Mouse (Mus musculus) intestine, embryonic 15.5 days (tissue): ENCODE data around the gene Agap1. TPM values are rescaled to one million over a fixed set of nuclear protein-coding genes. Genes with fewer than 3 reads are reported as not detected.

Experiments
- ATAC-seq: fragments of 200-750 bp; cut with Nextera tagmentation; 2 replicates; pipeline ENCODE4 v1.8.0; 2017; ENCODE audit warnings: moderate TSS enrichment, moderate library complexity
- H3K27ac ChIP-seq: fragments of 300-500 bp; sonication (generic); 2 replicates; pipeline ENCODE4 v1.5.1; 2015; ENCODE audit warnings: mild to moderate bottlenecking, inconsistent platforms
- H3K27me3 ChIP-seq: fragments of 300-500 bp; sonication (generic); replicated peaks from 2 replicates; pipeline ENCODE4 v1.6.1; 2015; ENCODE audit warnings: inconsistent platforms
- H3K36me3 ChIP-seq: fragments of 300-500 bp; sonication (generic); 2 replicates; pipeline ENCODE4 v1.6.1; 2015; ENCODE audit warnings: inconsistent platforms
- H3K4me1 ChIP-seq: fragments of 300-500 bp; sonication (generic); replicated peaks from 2 replicates; pipeline ENCODE4 v1.6.1; 2015; ENCODE audit warnings: inconsistent platforms
- H3K4me2 ChIP-seq: fragments of 300-500 bp; sonication (generic); replicated peaks from 2 replicates; pipeline ENCODE4 v1.6.1; 2015; ENCODE audit warnings: mild to moderate bottlenecking, inconsistent platforms
- H3K4me3 ChIP-seq: fragments of 300-500 bp; sonication (generic); replicated peaks from 2 replicates; pipeline ENCODE4 v1.5.1; 2015; ENCODE audit warnings: inconsistent platforms
- H3K9ac ChIP-seq: fragments of 300-500 bp; sonication (generic); 2 replicates; pipeline ENCODE4 v1.6.1; 2015; ENCODE audit warnings: inconsistent platforms
- H3K9me3 ChIP-seq: fragments of 300-500 bp; sonication (generic); 2 replicates; pipeline ENCODE4 v1.6.1; 2016; ENCODE audit warnings: inconsistent platforms
- WGBS: fragments of 180-500 bp; shearing (Covaris S2); methylation state at CpG from one replicate; pipeline ENCODE4 v1.1.7; 2015; 5-methylcytosine and 5-hydroxymethylcytosine counted together
- polyA plus RNA-seq: library from polyadenylated mRNA; unstranded; fragments of >200 nt; fragmentation: Nextera tagmentation; extraction: Ambion mirVana; gene quantifications from 2 replicates; pipeline ENCODE4 v1.2.1, GENCODE M21; 2015

Agap1 gene
- polyA plus RNA-seq, 1 experiment from 2014 or later: 9.4 TPM

DNA sequence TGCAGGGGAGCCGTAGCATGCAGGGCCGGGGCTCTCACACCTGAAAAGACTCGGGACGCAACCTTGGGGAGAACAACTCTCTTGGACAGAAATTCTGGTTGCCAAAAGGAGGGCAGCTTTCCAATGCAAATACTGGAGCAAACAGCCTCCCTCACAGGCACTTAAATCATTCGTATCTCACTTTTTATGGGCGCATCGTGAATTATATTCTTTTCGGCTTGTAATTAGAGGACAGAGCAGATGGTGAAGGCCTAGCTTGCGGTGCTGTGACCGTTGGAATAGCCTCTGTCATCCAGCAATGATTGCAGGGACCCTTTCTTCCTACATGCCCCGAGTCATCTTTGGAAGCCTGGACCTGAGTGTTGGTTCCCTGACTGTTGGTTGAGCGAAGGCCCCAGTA is 300.8 kb downstream of the Agap1 start:
- no peak overlapping the region for H3K27ac ChIP-seq
- no peak overlapping the region for H3K9ac ChIP-seq
- WGBS: 65% methylated on average over 12 of the region's 12 CpGs
- no peak overlapping the region for H3K4me2 ChIP-seq
- no peak overlapping the region for H3K4me3 ChIP-seq
- H3K27me3 ChIP-seq: no peaks in the 10 kb centered on the region
- H3K9me3 ChIP-seq: no peaks in the 10 kb centered on the region
- H3K36me3 ChIP-seq: no peaks in the 10 kb centered on the region
- ATAC-seq: no peak
- H3K4me1 ChIP-seq: no peaks in the 10 kb centered on the region

DNA sequence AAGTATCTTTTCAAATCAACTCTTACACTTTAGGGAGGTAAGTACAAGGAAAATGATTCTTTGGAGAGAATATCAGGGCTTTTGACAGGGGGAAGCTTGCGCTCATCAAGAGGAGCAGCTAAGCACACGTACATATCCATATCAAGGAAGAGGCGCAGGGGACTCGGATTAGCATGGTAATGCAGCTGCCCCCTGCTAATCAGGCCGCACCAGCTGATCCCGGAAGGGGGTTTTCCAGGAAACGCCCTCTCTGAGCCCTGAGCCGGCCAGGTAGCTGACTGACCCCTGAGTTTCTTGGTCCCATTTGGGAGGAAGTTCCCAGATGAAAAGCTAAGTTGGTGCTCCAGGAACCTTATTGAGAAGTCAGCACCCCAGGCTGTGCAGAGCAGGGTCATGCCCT is 301.8 kb downstream of the Agap1 start:
- no peaks in the 10 kb centered on the region for H3K4me1 ChIP-seq
- no peaks in the 10 kb centered on the region for H3K27me3 ChIP-seq
- no peak overlapping the region for H3K4me3 ChIP-seq
- H3K4me2 ChIP-seq: no peak overlapping the region
- ATAC-seq: no peak
- WGBS: 61% methylated on average over 8 of the region's 8 CpGs
- H3K9me3 ChIP-seq: no peaks in the 10 kb centered on the region
- no peaks in the 10 kb centered on the region for H3K36me3 ChIP-seq
- no peak overlapping the region for H3K27ac ChIP-seq
- no peak overlapping the region for H3K9ac ChIP-seq

DNA sequence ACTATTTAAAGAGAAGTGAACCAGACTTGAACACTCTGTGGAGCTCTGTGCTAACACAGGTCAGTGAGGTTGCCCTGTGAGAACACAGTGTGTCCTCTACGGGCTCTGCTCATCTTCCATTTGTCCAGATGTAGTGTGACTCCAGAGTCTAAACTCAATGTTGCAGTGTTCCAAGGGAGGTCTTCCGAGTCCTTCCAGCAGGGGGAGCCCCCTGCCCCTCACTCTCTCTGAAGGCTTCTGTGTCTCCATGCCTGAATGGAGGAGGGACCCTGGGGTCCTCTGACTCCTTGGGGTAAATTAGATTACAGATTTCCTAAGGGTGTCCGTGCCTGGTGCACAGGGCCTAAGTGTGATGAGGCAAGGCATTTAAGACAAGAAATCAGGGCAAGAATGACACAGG is 302.9 kb downstream of the Agap1 start:
- Histone ChIP-seq H3K36me3 (no peaks in the 10 kb centered on the region), H3K27me3 (no peaks in the 10 kb centered on the region), H3K4me1 (no peaks in the 10 kb centered on the region), H3K9me3 (no peaks in the 10 kb centered on the region), H3K4me3 (no peak overlapping the region), H3K27ac (no peak overlapping the region), H3K4me2 (no peak overlapping the region), H3K9ac (no peak overlapping the region)
- ATAC-seq: no peak
- 57% methylated on average over 3 of the region's 3 CpGs for WGBS

DNA sequence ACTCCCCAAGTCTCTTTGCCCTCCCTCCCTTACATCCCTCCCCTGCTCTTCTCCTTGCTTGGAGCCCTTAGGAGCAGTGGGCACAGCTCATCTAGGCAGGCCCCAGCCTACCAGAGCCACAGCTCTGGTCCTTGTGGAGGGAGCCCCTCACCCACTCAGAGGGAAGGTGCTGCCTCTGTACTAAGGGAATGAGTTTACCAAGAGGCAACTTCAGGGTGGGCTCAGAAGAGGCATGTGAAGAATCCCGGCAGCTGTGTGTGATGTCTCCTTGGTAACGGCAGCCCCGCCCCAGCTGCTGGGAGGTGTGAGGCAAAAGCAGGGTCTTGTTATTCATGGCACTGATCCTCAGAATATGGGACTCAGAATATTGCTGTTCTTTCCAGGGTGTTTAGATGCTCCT is 309.3 kb downstream of the Agap1 start:
- Histone ChIP-seq H3K27ac (no peak overlapping the region), H3K9me3 (no peaks in the 10 kb centered on the region), H3K4me1 (peaks cover 4% of the 10 kb centered on the region; the same call in 1 of the 2 replicates), H3K9ac (no peak overlapping the region), H3K27me3 (no peaks in the 10 kb centered on the region), H3K4me2 (no peak overlapping the region), H3K36me3 (no peaks in the 10 kb centered on the region), H3K4me3 (no peak overlapping the region)
- 22% methylated on average over 3 of the region's 3 CpGs for WGBS
- ATAC-seq: 0 out of 2 replicates have a peak, but pooled peaks have one; percentile 20

DNA sequence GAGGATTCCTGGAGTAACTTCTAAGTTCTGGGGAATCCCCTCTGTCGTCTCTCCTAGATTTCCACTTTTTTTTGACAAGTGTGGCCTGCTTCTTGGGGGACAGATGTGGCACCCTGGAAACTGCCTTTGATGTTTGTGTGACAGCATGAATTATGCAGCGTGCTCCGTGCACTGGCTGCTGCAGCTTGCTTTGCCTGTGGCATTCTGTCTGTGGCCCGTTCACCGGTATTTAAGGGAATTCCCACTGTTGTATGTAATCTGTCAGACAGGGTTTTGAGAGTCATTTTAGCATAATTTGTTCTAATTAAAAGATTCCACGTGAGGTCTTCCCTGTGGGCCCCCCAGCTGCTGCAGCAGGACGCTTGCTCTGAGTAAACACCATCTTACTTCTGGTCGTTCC is 312.3 kb downstream of the Agap1 start:
- no peak overlapping the region for H3K4me3 ChIP-seq
- no peak overlapping the region for H3K4me2 ChIP-seq
- no peak overlapping the region for H3K9ac ChIP-seq
- no peaks in the 10 kb centered on the region for H3K27me3 ChIP-seq
- no peaks in the 10 kb centered on the region for H3K9me3 ChIP-seq
- peaks cover 4% of the 10 kb centered on the region; the same call in 1 of the 2 replicates for H3K4me1 ChIP-seq
- ATAC-seq: no peak
- WGBS: 54% methylated on average over 8 of the region's 8 CpGs
- H3K27ac ChIP-seq: no peak overlapping the region
- peaks cover 4% of the 10 kb centered on the region; the same call in 1 of the 2 replicates for H3K36me3 ChIP-seq

DNA sequence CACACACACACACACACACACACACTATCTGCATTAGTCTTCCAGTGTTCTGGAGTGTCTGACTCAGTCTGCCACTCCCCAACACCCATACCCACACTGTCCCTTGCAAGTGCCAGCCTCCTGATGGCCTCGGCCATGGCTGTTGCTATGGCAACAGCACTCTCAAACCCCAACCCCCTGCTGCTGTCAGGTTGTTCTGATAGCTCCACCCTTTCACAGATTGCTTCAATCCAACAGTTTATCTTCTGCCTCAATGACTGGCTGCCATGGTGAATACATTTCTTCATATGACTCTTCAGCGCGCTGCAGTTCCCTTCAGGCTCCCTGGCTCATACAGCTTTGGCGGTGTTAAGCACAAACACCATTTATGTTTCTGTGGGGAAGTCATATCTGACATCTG is 315.0 kb downstream of the Agap1 start:
- no peaks in the 10 kb centered on the region for H3K27me3 ChIP-seq
- no peak overlapping the region for H3K4me2 ChIP-seq
- H3K4me1 ChIP-seq: no peaks in the 10 kb centered on the region
- no peak overlapping the region for H3K4me3 ChIP-seq
- H3K9ac ChIP-seq: no peak overlapping the region
- H3K36me3 ChIP-seq: peaks cover 4% of the 10 kb centered on the region; the same call in 1 of the 2 replicates
- 82% methylated on average over 4 of the region's 4 CpGs for WGBS
- H3K9me3 ChIP-seq: no peaks in the 10 kb centered on the region
- no peak for ATAC-seq
- H3K27ac ChIP-seq: no peak overlapping the region

DNA sequence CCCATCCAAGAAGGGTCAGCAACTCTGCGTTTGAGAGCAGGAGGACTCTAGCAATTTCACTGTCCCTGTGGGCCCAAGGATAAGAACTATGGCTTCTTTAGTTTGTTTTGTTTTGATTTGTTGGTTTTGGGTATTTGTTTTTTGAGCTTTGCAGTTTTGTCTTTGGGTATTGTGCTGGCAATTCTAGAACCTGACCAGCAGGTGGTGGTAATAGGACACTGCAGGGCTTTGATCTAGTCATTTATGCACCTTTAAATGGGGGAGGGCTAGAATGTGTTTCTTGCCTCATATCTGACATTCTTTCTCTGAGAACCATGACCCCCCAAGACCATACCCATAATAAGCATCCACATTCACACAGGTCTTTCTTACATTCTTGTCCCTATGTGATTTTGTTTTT is 315.7 kb downstream of the Agap1 start:
- no peaks in the 10 kb centered on the region for H3K9me3 ChIP-seq
- no peak overlapping the region for H3K27ac ChIP-seq
- no peak overlapping the region for H3K4me2 ChIP-seq
- H3K9ac ChIP-seq: no peak overlapping the region
- no peaks in the 10 kb centered on the region for H3K4me1 ChIP-seq
- H3K27me3 ChIP-seq: no peaks in the 10 kb centered on the region
- H3K4me3 ChIP-seq: no peak overlapping the region
- WGBS: 70% methylated on average over 1 of the region's 1 CpGs
- H3K36me3 ChIP-seq: peaks cover 4% of the 10 kb centered on the region; the same call in 1 of the 2 replicates
- ATAC-seq: no peak

DNA sequence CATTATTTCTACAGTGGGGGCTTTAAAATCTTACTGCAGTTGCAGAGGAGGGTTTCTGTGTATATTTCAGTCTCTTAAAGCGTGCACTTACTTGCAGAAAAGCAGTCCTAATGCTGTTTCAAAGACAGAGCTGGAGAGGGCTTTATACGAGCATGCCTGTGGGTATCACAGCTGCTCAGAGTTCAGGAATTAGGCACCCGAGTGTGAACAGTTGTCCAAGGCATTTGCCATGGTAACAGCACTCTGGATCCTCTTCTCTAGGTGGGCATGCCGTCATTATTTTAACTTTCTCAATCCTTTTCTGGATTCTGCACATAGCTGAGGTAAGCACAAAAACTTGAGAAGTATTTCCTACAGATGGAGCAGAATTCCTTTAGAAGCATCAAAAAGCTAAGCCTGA is 321.1 kb downstream of the Agap1 start:
- H3K4me1 ChIP-seq: no peaks in the 10 kb centered on the region
- no peak overlapping the region for H3K9ac ChIP-seq
- no peak overlapping the region for H3K27ac ChIP-seq
- WGBS: 63% methylated on average over 4 of the region's 4 CpGs
- no peaks in the 10 kb centered on the region for H3K27me3 ChIP-seq
- no peak for ATAC-seq
- H3K4me3 ChIP-seq: no peak overlapping the region
- H3K9me3 ChIP-seq: no peaks in the 10 kb centered on the region
- H3K36me3 ChIP-seq: no peaks in the 10 kb centered on the region
- H3K4me2 ChIP-seq: no peak overlapping the region

DNA sequence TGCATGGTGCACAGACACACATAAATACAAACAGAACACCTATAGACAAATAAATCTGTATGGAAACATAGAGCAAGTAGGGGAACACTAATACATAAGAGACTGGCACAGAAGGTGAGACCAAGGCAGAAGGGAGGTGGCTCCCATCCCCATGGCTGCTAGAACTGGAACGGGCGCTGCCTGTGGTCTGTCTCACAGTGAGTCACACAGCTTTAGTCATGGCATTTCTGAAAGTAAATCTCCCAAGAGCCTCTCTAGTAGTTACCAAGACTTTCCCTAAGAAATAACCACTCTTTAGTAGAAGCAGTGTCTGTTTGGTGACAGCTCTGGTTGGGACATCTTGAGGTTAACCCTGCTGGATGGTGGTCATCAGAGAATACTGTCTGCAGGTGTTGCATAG is 326.1 kb downstream of the Agap1 start:
- no peaks in the 10 kb centered on the region for H3K27me3 ChIP-seq
- WGBS: 84% methylated on average over 2 of the region's 2 CpGs
- no peak for ATAC-seq

DNA sequence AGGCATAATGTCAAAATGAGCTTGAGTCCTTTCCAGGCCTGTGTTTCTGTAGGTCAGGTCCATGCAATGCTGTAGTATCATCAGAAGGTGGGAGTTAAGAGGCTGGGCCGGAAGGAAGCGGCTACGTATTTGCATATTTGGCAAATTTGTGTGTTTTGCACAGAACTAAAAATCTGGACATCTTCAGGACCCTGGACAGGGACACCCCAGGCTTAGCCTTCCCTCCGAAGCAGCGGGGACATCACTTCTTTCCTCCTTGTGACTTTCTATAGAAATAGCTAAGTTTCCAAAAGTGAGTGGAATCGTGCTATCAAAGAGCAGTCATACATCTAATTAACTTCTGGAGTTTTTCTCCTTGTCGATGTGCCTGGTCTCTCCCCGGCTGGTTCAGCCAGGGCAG is 327.3 kb downstream of the Agap1 start:
- Histone ChIP-seq H3K27me3 (no peaks in the 10 kb centered on the region), H3K36me3 (no peaks in the 10 kb centered on the region), H3K27ac (no peak overlapping the region), H3K9me3 (no peaks in the 10 kb centered on the region), H3K4me2 (no peak overlapping the region), H3K4me1 (no peaks in the 10 kb centered on the region), H3K4me3 (no peak overlapping the region), H3K9ac (no peak overlapping the region)
- WGBS: 55% methylated on average over 8 of the region's 8 CpGs
- no peak for ATAC-seq

More for the DNA sequence above, 326.1 kb downstream of the Agap1 start:
- Histone ChIP-seq H3K27ac (no peak overlapping the region), H3K36me3 (no peaks in the 10 kb centered on the region), H3K4me2 (no peak overlapping the region), H3K4me3 (no peak overlapping the region), H3K4me1 (no peaks in the 10 kb centered on the region), H3K9ac (no peak overlapping the region), H3K9me3 (no peaks in the 10 kb centered on the region)

DNA sequence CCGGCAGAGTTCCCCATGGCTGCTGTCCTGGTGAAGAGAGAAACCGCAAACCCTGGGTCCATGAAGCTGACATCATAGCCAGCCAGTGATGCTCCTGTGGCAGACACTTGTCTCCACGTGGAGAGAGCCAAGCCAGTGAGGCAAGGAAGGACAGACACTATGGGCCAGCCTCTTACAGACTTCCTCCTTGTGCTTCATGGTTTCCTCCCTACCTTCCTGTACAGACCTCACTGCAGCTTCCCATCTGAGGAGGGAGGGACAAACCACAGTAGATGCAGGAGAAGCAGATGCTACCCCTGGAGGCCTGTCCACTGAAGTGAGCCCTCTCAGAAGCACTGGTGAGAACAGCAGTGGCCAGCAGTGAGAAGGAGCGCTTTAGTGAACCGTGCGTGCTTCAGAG is 332.2 kb downstream of the Agap1 start:
- no peak overlapping the region for H3K27ac ChIP-seq
- no peaks in the 10 kb centered on the region for H3K4me1 ChIP-seq
- no peak for ATAC-seq
- H3K4me3 ChIP-seq: no peak overlapping the region
- no peaks in the 10 kb centered on the region for H3K9me3 ChIP-seq
- H3K36me3 ChIP-seq: no peaks in the 10 kb centered on the region
- 83% methylated on average over 6 of the region's 6 CpGs for WGBS
- no peak overlapping the region for H3K9ac ChIP-seq
- no peak overlapping the region for H3K4me2 ChIP-seq
- H3K27me3 ChIP-seq: no peaks in the 10 kb centered on the region

DNA sequence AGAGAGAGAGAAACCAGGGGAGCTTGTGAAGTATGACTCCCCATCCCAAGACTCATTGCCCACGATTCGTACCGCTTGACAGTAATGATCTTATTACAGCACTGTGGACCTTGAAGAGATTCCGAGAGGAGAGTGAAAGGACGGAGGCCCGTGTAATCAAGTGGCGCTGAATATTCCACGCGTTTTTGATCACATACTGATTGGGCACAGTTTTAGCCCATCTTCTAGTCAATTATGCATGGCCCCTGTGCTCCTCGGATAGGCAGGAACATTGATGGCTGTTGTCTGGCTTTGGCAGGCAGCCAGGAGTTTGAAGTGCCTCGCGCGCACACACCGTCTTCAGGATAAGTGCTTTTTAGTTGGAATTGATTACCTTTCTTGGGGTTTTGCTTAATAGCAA is 344.1 kb downstream of the Agap1 start:
- no peak overlapping the region for H3K27ac ChIP-seq
- no peak overlapping the region for H3K4me3 ChIP-seq
- H3K36me3 ChIP-seq: no peaks in the 10 kb centered on the region
- H3K9ac ChIP-seq: no peak overlapping the region
- no peak for ATAC-seq
- WGBS: 62% methylated on average over 14 of the region's 14 CpGs
- H3K9me3 ChIP-seq: no peaks in the 10 kb centered on the region
- no peaks in the 10 kb centered on the region for H3K27me3 ChIP-seq
- 0 out of 2 replicates have a peak, but pooled peaks cover 2% of the 10 kb centered on the region for H3K4me1 ChIP-seq
- H3K4me2 ChIP-seq: no peak overlapping the region

DNA sequence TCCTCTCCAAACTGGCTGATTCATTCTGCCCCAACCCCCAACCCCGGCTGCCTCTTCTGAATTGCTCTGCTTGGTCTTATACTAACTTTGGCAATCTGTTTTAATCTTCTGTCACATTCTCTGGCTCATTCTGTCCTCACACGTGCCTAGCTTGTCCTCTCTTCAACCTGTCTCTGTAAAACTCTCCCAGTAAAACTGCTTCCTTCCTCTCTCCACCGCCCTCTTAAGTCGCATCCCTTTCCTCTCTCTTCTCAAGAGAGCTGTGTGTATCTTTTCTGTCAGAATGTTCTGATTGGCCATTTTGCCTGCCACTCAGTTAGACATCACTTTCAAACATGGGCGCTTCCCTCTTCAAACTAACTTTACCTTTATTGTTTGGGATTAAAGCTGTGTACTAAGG is 346.9 kb downstream of the Agap1 start:
- WGBS: 73% methylated on average over 5 of the region's 5 CpGs
- H3K27ac ChIP-seq: no peak overlapping the region
- no peaks in the 10 kb centered on the region for H3K27me3 ChIP-seq

More for the DNA sequence above, 346.9 kb downstream of the Agap1 start:
- Histone ChIP-seq H3K4me2 (no peak overlapping the region), H3K9me3 (no peaks in the 10 kb centered on the region), H3K9ac (no peak overlapping the region), H3K36me3 (0 out of 2 replicates have a peak, but pooled peaks cover 2% of the 10 kb centered on the region), H3K4me3 (no peak overlapping the region), H3K4me1 (0 out of 2 replicates have a peak, but pooled peaks cover 2% of the 10 kb centered on the region)
- ATAC-seq: no peak
